Mouse (Mus musculus) embryo, embryonic 10.5 days (tissue): ENCODE data around the gene Cd81.

Source experiments
- DNase-seq: peaks from one replicate; pipeline ENCODE4 v3.0.0-alpha.2; 2015; ENCODE audit warnings: low spot score

The Cd81 gene

DNA sequence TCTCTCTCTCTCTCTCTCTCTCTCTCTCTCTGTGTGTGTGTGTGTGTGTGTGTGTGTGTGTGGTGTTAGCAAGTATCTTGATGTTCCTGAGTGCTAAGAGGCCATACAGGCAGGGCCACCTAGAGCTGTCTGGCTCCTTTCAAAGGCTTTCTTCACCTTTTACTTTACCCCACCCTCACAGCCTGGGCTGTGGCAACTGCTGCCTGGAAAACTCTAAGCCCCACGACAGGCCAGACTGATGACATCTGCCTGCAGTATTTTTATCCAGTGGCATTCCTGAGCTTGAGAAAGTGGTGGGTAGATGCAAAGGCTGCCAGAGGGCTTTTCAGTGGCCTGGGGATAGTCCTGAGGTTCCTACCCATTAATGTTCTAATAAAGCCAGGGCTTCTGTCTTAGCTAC lies 59.9 kb downstream of the Cd81 start:
- no peak for DNase-seq

DNA sequence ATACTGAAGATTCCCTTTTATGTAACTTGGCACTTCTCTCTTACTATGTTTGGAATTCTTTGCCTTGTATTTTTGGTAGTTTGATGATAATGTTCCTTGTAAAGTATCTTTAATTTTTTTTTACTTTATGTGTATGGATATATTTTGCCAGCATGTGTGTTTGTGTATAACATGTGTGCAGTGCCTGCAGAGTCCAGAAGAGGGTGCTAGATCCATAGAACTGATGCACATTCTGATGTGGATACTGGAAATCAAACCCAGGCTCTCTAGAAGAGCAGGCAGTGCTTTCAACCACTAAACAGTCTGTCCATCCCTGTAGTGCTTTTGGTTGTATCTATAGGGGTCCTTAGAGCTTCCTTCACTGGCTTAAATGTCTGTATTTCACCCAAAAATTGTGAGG lies 62.2 kb downstream of the Cd81 start:
- no peak for DNase-seq

GRCm38 (mm10) chr7:143116521-143116920 lies 64.0 kb downstream of the Cd81 start:
- DNase-seq, result no peak
